Mouse (Mus musculus): ENCODE data around the gene Hist1h1d.

The Hist1h1d gene

DNA sequence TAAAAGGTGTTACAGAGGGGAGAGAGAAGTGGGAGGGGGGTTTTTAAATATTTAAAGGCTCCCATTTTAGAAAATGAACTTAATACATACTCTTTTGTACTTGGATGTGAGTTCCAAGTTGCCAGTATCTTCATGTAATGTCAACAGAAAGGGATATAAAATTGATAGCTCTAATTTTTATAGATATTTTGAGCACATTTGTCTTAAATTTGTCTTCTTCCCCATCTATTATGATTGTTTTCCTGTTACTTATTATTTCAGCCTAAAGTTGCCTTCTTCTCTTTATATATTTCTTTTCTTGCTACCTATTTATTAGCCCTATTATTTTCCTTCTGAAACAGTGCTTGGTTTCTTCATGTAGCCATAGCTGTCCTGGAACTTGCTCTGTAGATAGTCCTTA, at the start of gene Hist1h1d:
Hist1h1d (plus strand) TSS at position 301 of the 400 bp plus-strand sequence.
- DNase-seq (ENCODE audit: low spot score in 2 of 2) = no peak

DNA sequence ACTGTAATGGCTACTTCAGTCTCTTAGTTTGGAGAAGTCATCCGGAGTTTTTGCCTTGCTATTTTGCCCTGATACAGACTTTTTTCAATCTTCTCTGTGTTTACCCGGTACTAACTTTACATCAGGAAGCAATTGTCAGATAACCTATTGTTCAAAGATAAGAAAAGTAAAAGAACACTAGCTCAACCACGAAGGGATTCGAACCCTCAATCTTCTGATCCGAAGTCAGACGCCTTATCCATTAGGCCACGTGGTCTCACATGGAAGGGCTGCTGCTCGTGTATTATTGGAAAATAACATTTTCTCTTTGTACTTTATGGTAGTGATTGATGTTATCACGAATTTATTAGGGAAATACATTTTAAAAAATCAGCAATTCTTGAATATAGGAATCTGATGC, 49.3 kb upstream of the Hist1h1d start:
- DNase-seq (ENCODE audit: low spot score in 2 of 2) = peak in 1 of 2 experiments; percentile 44

DNA sequence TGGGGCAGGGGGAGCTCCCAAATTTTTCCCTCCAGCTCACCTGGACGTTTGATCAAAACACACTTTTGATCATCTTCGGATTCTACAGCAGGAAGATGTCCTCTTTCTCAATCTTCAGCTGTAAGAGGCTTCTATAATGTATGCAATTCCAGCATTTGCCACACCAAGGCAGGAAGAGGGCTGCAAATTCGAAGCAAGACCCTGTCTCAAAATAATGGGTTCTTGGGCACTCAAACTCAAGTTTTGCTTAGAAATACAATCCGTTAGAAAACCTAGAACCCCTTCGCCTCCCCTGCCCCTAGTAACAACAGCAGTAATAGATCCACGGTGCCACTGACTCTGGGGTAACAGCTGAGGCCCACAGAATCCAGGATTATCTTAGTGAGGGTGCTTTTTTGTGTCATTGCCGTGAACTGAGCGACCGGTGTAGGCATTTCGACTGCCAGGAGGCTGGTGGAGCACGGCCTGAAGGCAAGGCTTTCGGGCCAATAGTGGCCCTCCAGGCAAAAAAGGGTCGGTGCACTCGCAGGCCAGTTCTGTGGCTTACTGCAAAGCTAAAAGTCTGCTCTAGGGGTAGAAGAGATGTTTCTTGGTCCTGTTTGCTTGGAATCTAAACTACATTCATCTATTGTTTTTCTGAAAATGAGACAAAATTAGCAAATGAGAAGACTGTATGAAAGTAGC, 47.3 kb upstream of the Hist1h1d start:
- no peak for DNase-seq (ENCODE audit: low spot score in 2 of 2)

DNA sequence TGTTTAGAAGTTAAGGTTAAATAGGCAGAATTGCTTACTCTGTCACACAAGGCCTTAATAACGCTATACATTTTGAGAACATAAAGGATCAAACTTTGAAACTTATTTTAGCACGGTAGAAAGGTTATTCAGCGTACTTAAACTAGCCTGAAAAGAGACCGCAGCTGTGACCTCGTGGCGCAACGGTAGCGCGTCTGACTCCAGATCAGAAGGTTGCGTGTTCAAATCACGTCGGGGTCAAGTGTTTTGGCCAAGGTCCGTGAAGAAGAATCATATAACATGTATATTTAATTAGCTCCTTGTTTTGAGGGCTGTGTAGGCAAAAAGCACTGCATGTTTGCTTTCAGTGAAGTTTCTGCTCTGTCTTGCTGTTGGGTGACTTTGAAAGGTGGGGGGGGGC, 46.7 kb upstream of the Hist1h1d start:
- DNase-seq (ENCODE audit: low spot score in 2 of 2) = peak; percentile 45 to 63

DNA sequence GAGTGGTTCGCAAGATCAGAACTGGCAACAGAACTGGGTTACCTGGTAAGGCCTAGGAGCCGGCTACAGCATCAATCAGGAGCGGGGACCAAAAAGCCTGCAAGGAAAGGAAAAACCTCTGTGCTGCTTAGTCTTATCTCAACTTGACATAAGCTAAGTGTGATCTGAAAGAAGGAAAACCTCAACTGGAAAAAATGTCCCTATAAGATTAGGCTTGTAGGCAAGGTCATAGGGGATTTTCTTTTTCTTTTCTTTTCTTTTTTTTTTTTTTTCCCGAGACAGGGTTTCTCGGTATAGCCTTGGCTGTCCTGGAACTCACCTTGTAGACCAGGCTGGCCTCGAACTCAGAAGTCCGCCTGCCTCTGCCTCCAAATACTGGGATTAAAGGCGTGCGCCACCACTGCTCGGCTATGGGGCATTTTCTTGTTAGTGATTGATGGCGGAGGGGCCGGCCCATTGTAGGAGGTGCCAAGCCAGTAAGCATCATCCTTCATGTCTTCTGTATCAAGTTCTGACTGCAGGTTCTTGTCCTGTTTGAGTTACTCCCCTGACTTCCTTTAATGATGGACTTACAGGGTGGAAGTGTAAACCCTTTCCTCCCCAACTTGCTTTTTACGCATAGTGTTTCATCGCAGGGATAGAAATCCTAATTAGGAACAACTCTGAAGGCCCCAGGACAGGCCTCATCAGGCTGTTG, 46.1 kb upstream of the Hist1h1d start:
- no peak for DNase-seq (ENCODE audit: low spot score in 2 of 2)

DNA sequence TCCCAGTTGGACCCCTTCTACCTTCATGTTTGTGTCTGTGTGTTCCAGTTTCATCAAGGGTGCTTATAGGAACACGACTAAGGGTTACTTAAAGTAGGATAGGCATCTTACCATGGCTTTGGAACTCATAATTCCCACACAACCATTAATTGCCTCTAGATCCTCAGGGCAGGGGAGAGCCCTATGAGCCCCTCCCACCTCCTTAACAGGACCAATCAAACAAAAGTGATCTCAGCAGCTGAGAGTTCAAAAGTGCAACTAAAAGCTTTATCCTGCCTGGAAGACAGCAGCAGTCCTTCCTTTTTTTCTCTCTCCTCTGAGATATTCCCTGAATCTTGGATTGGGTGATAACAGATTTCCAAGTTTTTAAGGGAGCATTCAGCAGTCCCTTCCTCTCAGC, 42.9 kb upstream of the Hist1h1d start:
- no peak for DNase-seq (ENCODE audit: low spot score in 2 of 2)

DNA sequence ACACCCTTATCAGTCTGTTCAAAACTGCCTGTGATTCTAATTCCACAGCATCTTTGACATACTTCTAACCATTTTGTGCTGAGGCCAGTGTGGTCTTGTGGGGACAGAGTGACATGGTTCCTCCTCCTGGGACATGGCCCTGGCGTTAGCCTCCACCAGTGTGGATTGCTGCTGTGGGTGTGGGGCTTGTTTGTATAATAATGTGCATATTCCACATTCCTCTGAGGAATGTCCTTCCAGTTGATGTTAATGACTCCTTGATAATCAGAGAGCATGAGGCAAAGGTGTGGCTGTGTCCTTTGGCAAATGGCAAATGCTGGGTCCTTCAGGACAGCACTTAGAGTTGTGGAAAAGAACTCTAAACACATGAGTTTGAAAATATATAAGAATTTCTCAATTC, 39.5 kb upstream of the Hist1h1d start:
- DNase-seq (ENCODE audit: low spot score in 2 of 2) = no peak

DNA sequence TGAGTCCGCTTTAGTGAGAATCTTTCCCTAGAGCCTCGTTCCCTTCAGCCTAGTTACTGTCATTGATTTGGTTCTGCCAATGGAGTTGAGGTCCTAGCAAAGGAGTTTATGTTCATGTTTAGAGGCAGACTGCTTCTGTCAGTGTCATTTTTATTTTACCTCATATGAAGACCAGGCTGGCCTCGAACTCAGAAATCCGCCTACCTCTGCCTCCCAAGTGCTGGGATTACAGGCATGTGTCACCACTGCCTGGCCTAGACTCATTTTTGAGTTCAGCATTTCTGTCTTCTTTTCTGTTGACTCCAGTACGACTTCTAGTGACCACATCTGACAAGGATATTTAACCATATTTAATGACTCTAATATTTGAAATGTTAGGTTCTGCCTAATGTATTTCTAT, 37.8 kb upstream of the Hist1h1d start:
- DNase-seq (ENCODE audit: low spot score in 2 of 2) = no peak

DNA sequence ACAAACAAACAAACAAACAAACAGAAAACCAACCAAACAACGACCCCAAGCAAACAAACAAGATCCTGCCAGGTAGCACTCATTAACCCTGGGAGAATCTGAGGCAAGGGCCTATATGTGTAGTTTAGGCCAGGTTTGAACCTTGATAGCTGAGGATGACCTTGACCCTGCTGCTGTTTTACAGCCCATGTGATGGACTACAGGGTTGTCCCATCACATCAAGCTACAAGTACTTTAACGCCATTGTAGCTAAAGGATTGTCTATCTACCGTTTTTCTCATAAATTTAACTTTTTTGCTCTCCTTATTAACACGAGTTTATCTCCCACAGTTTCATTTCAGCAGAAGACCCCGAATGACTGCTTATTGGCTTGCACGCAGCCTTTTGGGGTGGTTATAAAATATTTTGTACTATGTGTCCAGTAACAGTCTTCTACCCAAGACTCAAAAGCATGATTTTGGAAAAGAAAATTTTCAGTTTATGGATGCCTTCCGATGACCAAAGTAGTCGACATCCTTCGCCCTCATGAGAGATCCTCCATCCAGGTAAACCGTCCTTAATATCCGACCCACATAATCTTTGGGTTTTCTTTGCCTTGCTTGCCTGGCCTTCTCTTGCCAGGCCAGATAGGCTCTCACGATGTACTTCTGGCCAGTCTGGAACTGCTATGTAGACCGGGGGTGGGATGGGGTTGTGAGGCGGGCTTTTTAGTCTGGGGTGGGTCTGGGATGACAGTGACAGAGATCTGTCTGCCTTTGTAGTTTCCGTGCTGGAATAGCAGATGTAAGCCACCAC, 37.0 kb upstream of the Hist1h1d start:
- DNase-seq (ENCODE audit: low spot score in 2 of 2) = no peak

DNA sequence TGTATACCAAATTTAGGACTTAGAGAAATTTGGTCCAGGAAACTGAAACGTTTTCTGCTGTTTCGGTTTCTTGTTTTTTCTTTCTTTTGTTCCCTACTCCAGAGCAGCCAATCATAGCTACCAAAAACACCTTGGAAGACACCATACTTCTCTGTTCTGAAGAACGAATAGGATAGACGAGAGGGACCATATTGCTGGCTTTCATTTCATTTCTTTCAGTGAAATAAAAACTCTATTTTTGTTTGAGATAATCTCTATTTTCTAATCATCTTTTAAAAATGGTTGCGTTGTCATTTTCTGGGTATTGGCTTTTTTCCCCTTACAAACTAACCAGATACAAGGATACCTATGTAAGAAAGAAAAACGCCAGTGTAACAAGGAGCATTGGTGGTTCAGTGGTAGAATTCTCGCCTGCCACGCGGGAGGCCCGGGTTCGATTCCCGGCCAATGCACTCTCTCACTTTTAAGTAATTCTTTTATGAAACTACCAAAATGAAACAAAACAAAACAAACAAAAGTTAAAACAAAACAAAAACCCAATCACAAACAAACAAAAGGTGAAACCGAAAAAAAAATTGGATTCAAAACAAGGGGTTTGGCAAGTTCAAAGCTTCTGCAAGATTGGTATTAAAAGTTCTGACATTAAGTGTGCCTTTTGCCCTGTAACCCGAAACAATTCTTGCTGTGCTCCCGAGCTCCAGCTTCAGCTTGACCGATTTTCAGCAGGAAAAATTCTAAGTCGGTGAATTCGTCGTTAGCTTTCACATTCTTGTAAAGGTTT, 36.0 kb upstream of the Hist1h1d start:
- DNase-seq (ENCODE audit: low spot score in 2 of 2) = peak; percentile 60 to 69

DNA sequence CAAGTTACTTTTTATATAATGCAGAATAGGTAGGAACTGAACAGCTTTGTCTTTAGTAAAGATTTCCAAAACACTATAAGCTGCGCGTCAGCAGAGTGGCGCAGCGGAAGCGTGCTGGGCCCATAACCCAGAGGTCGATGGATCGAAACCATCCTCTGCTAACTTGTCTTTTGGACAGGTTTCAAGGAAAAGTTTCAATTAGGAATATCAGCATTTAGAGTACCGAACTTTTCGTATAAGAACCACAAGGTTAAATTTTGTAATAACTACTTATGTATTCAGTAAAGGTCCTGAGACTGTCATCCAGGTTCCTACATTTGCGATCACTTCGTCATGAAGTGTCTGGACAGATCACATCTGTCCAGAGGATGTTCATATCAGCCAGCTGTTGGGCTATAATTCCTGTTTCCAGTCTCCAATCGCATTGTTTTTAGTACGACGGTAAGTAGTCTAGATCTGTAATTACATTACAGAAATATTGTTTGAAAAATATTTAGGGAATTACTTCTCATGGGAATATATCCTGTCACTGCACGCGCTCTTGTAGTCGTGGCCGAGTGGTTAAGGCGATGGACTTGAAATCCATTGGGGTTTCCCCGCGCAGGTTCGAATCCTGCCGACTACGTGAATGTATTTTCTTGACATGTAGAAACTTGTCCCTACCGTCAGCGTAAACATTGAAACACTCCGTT, 35.3 kb upstream of the Hist1h1d start:
- peak; percentile 89 to 91 for DNase-seq (ENCODE audit: low spot score in 2 of 2)

DNA sequence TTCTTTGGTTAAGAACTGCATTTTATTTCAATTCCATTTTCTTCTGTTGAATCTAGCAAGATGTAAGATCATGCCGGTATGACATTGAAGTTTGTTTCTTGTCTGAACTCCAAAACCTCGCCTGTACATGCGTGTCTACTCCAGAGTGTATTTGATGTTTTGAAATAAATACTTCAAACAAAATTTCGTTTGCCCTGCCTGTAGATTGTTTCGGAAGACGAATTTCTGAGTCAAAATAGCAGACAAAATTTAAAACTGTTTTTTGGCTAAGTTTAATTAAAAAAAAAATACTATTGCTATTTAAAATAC, 34.8 kb upstream of the Hist1h1d start:
- DNase-seq (ENCODE audit: low spot score in 2 of 2) = no peak

DNA sequence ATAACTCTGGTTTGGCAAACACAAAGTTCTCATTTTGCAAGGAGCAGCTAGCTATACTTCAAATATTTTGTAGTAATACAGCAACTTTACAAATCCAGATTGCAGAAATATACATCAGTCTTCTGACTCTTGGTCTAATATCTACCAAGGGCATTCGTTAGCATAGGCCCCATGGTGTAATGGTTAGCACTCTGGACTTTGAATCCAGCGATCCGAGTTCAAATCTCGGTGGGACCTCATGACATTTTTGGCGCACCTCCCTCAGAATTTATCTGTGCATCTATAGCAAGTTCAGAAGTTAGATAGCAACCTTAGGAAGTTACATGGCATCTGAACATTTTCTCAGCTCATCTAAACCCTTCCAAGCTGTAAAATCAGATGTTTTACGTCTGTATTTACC, 34.2 kb upstream of the Hist1h1d start:
- DNase-seq (ENCODE audit: low spot score in 2 of 2) = peak; percentile 66 to 79

DNA sequence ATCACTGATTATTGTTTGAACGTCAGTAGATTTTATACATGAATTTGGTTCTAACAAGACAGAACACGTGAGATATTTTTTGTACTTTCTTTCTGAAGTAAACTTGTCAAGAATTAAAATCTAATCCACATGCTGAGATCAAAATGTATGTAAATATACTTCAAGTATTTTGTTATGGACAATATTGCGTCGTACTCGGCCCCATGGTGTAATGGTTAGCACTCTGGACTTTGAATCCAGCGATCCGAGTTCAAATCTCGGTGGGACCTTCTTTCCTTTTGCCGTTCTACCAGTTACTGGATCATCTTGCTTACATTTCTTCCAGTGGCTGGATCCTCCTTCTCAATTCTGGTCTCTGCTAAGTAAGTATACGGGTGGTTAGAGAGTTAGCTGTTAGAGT, 33.6 kb upstream of the Hist1h1d start:
- DNase-seq (ENCODE audit: low spot score in 2 of 2) = peak; percentile 60 to 75

DNA sequence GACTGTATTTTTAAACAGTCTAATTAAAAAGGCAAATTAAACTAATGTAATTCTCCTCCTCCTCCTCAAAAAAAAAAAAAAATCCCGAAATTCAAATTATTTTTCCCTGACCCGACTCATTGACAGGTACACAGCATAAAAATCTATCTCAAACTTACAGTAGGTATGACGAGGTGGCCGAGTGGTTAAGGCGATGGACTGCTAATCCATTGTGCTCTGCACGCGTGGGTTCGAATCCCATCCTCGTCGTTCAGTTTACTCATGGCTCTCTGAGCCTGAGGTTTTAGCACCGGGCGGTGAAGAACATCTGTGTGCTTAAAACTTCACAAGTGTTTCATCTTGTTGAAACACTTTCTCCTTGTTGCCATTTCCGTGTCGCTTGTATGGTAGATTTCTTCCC, 31.4 kb upstream of the Hist1h1d start:
- DNase-seq (ENCODE audit: low spot score in 2 of 2) = peak; percentile 72 to 78

DNA sequence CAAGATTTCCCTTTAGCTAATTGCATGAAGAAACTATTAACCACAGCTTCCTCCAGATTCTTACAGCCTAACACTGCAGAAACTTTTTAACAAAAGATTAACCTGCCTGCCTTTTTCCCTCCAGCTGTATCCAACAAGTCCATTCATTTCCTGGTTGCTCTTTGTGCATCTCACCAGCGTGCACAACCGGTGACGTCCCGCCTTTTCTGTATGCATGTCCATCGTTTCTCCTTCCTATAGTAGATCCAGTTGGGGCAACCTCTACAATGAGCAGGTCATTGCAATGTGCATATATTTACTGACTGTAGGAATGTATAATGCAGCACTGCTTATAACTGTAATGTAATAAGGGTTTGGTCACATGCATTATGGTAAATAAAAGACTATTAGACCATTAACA, 29.1 kb upstream of the Hist1h1d start:
- no peak for DNase-seq (ENCODE audit: low spot score in 2 of 2)

DNA sequence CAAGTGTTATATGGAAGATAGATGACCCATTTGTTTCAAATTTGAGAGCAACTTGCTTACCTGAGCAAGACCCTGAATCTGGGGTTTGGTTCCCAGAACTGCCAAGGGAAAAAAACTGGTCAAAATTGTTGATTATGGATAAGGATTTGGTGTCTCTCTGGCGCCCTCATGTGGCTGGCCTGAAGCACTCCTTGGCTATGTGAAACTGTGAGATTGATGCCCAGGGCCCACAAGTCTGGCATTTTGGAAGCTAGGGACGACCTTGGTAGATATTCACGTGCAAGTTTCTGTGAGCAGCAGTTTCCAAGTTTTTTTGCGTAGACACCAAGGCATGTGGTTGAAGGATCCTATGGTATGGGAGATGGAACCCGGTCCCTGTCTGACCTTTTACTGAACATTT, 28.4 kb upstream of the Hist1h1d start:
- DNase-seq (ENCODE audit: low spot score in 2 of 2) = peak; percentile 55 to 72

DNA sequence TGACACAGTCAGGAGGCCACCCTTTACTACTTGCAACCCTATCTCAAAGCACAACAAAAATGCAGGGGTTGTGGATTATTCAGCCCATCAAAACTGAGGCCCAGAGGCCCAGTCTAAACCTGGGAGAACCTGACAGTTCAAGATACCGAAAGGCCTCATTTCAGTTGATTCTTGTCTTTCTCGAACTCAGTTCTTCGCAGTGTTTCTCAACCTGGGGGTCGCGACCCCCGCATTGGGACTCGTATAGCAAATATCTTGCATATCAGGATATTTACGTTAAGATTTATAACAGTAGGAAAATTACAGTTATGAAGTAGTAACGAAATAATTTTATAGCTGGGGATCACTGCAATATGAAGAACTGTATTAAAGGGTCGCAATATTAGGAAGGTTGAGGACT, 27.2 kb upstream of the Hist1h1d start:
- no peak for DNase-seq (ENCODE audit: low spot score in 2 of 2)

DNA sequence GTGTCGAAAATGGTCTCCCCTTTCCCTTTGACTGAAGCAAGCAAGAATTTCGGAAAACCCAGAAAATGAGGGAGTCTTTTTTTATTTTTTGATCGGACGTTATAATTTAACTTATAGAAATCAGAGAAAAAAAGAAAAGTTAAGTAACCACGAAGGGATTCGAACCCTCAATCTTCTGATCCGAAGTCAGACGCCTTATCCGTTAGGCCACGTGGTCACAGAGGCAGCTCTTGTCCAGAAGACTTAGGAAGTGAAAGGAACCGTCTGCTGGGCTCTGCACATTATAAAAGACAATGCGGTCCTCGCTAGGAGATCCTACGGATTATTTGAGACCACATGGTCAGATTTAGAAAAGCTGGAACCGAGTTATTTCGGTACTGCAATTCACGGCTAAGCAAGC, 26.8 kb upstream of the Hist1h1d start:
- peak; percentile 85 to 89 for DNase-seq (ENCODE audit: low spot score in 2 of 2)

DNA sequence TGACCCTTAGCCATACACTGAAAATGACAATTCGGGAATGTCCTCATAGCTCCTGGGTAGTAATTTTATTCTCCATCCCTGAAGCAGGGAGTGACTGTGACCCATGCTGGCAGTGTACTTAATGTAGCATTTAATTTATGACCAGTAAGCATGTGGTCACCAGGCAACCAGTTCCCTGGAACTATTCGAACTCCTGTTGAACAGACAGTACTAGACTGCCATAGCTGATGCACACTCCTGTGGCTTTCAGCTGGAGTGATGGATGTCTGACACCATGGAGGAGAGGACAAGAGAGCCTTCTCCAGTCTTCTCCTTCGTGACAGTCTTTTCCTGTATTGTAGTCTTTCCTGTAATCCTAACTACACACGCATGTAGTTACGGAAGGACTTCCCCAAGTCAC, 24.1 kb upstream of the Hist1h1d start:
- no peak for DNase-seq (ENCODE audit: low spot score in 2 of 2)

DNA sequence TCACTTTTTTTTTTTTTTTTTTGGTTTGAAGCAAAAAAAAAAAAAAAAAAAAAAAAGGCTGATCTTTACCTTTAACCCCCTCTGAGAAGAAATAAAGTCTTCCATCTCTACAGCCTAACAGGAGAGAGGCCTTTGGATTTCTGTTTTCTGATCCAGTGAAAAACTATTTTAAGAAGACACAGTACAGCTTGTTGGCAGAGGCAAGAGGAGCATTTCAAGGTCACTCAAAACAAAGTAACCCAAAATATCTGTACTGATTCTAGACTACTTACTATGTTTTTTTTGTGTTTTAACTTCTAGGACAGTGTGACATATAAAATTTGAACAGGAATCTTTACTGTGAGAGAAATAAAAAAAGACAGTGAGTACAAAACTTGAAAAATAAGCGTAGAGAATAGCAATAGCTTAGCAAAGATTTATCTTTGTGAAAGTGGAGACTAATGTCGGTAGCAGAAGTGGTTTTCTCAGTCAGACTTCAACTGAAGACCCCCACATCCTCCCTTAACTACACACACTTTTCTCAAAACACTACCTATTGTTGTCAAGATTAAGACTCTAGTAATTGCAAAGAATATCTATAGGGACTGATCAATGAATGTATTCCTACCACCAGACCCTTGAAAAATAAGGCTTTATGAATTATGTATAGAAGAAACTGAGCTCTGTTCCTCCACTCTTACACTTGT, 23.4 kb upstream of the Hist1h1d start:
- DNase-seq (ENCODE audit: low spot score in 2 of 2) = no peak
